Mouse (Mus musculus): ENCODE measurements around the gene Chaf1b.
A peak's percentile ranks its signal among the peaks of the same experiment; 100 is the strongest.

DNA sequence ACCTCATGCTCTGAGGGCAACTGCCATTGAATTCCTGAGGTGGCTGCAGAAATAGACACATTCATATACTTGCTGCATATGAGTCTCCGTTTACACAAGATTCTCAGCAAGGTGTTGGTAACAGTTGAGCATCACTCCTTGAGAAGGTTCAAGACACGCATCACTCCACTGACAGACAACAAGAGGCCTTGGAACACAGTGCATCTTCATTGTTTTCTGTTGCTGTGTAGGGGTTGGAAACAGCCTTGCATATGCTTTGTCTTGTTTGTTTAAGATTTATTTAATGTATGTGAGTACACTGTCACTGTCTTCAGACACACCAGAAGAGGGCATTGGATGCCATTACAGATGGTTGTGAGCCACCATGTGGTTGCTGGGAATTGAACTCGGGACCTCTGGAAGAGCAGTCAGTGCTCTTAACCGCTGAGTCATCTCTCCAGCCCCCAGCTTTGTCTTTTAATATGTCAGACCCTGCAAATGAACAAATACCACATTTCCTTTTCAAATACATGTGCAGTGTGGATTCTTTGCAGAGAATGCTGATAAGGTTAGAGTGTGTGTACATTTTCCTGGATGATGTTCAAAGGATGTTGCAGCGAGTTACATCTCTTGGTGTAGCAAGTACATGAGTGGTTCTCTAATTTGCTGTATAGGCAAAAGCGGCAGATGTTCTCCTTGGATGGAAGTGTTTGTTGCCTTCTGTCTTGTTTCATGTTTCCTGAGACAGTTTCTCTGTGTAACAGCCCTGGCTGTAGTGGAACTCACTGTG is 5.9 kb upstream of the Chaf1b start:
- TF ChIP-seq CTCF (IDR thresholded peaks at IDR 0.05 in 2 of 3, conservative IDR thresholded peaks at IDR 0.05 in 1 of 3; ENCODE audit: control insufficient read depth in 1 of 3, insufficient read depth in 1 of 3, low read depth in 2 of 3, low read length in 3 of 3, poor library complexity in 1 of 3, severe bottlenecking in 1 of 3) (no peak), ZKSCAN1 (IDR thresholded peaks at IDR 0.05; ENCODE audit: low read depth, low read length) (no peak), TBP (IDR thresholded peaks at IDR 0.05; ENCODE audit: low read depth, low read length) (no peak), CHD1 (IDR thresholded peaks at IDR 0.05; ENCODE audit: low read depth, low read length) (no peak), USF1 (IDR thresholded peaks at IDR 0.05; ENCODE audit: low read depth, low read length) (no peak), POLR2A (IDR thresholded peaks at IDR 0.05; ENCODE audit: control insufficient read depth in 1 of 2, insufficient read depth in 1 of 2, low read depth in 1 of 2, low read length in 2 of 2, poor library complexity in 1 of 2) (0 out of 4 replicates have a peak, but pooled peaks of 1 of the 2 experiments have one; percentile 16), BHLHE40 (IDR thresholded peaks at IDR 0.05; ENCODE audit: borderline replicate concordance, low read depth, low read length) (no peak), USF2 (IDR thresholded peaks at IDR 0.05; ENCODE audit: borderline replicate concordance in 1 of 2, insufficient read depth in 1 of 2, low read depth in 1 of 2, low read length in 2 of 2) (no peak), RAD21 (IDR thresholded peaks at IDR 0.05; ENCODE audit: low read depth, low read length) (no peak), MYB (IDR thresholded peaks at IDR 0.05; ENCODE audit: low read depth, low read length) (no peak), MAFK (IDR thresholded peaks at IDR 0.05; ENCODE audit: borderline replicate concordance, low read depth, low read length) (no peak), HCFC1 (IDR thresholded peaks at IDR 0.05; ENCODE audit: low read depth, low read length) (no peak), MEF2A (IDR thresholded peaks at IDR 0.05; ENCODE audit: extremely low read depth, insufficient replicate concordance, low read depth, low read length, poor library complexity, severe bottlenecking) (no peak), POLR2AphosphoS2 (IDR thresholded peaks at IDR 0.05; ENCODE audit: low read length) (peak; percentile 59; the same call in 1 of the 2 replicates)

Data from MEL (cell line).